In the genomic region with DNA sequence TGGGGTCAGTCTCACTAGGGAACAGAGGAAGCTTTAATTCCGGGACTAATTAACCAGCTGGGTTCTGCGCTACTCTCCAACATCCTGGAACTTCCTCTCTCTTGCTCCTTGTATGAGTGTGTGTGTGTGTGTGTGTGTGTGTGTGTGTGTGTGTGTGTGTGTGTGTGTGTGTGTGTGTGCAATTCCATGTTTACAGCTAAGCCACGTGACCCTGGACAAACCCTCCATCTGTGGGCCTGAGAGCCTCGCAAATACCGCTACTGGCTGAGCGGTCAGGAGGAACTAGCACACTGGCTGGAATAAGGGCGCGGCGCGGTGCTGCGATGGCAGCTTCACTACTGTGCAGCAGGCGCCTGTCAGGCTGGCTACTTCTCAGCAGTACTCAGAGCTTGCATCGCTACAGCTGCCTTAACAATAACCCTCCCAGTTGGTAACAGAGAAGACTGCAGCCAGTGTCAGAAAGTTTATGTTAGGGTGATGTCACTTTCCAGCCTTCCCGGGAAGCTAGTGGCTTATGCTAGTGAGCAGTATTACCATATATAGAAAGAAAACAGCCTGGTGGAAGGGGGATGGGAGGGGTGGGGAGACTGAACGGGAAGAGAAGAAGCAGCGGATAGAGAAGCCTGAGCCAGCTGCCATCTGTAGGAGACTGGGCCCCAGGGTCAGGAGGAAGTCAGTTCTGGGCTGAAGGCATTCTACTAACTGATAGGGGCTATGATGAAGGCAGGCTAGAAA, we compare ENCODE assay signal across 8 mouse cellular contexts. TPM values are rescaled to one million over a fixed set of nuclear protein-coding genes. Genes with fewer than 3 reads are reported as not detected.
DNase-seq lines count a peak whose midpoint lies in the region; ATAC-seq and TF ChIP-seq lines count a peak whose summit lies in the region.

No protein-coding gene starts in this region.

- H3K4me2 ChIP-seq in hindbrain, embryonic 15.5 days = peak overlapping the region; percentile 67

- peak overlapping the region; percentile 30 for H3K4me3 ChIP-seq in hindbrain, embryonic 15.5 days

- peak overlapping the region; percentile 77 for H3K27ac ChIP-seq in hindbrain, embryonic 15.5 days (replicated peaks)

- TF ChIP-seq CTCF in Patski (IDR thresholded peaks at IDR 0.05) = no peak

- peak; percentile 87 for ATAC-seq in Patski
- ATAC-seq in hindbrain, embryonic 15.5 days (ENCODE audit: low FRiP score, low read depth) = peak; percentile 91

- peak; percentile 71 for DNase-seq in Patski (ENCODE audit: low read depth, low spot score)
- DNase-seq in cerebellum, postnatal 10 days = peak; percentile 67 to 72
- DNase-seq in gastrocnemius, adult 18-20 months (ENCODE audit: low spot score) = peak; percentile 61
- DNase-seq in left cerebral cortex, adult 11 months (ENCODE audit: low spot score) = peak; percentile 21
- DNase-seq in lung, postnatal 36 days = peak; percentile 88
- DNase-seq in retina, embryonic 14.5 days (ENCODE audit: low spot score) = peak; percentile 85
- peak; percentile 48 to 54 for DNase-seq in urinary bladder, adult 18-20 months (ENCODE audit: low spot score in 2 of 2)

- POLR2A ChIA-PET in Patski (lab: Charles Lee) = interaction anchor here (0.5 to 2.7 kb wide), 6 partner anchors 8 to 61 kb away, joined by 4 to 22 read pairs (median 8); a partner anchor contains a TSS

- CTCF ChIA-PET in Patski (lab: Charles Lee) = interaction anchor here (1.2 to 12.6 kb wide), 8 partner anchors 12 to 74 kb away, joined by 3 to 155 read pairs (median 4); a partner anchor contains a TSS

- peaks cover 19% of the 10 kb centered on the region for H3K4me1 ChIP-seq in hindbrain, embryonic 15.5 days (replicated peaks)

- H3K9me3 ChIP-seq in hindbrain, embryonic 15.5 days = no peaks in the 10 kb centered on the region

- under 1% methylated on average over 16 of the region's 16 CpGs for WGBS in hindbrain, embryonic 15.5 days

- H3K27me3 ChIP-seq in Patski = no peaks in the 10 kb centered on the region
- H3K27me3 ChIP-seq in hindbrain, embryonic 15.5 days = no peaks in the 10 kb centered on the region

- H3K9ac ChIP-seq in hindbrain, embryonic 15.5 days = 0 out of 2 replicates have a peak overlapping the region, but pooled peaks have one; percentile 9

- no peaks in the 10 kb centered on the region for H3K36me3 ChIP-seq in hindbrain, embryonic 15.5 days

- in situ Hi-C loops in Patski (cut with MboI; ENCODE audit: low pct_unique_long_range_greater_than_20kb) = loop anchor here (5.0 kb wide), 1 partner anchor 58 kb away; no protein-coding TSS in a partner anchor

RNA-seq across cellular contexts. Expression of a gene that starts 30.9 kb away (rescaled TPM):
- 916 TPM for polyA plus RNA-seq in Patski (2021)
- 100 to 1,000 TPM; 147 to 171 TPM for total RNA-seq in gastrocnemius, adult 18-20 months (2021)
- 88.0 and 91.7 TPM in 2 replicates for polyA plus RNA-seq in hindbrain, embryonic 15.5 days (2015; fragmentation: Nextera tagmentation; extraction: Ambion mirVana)

Comparison
In these comparisons a context has a peak if more than half of its experiments do, and no peak if none do; other contexts are left out.
1. Peak in every context shown above with its lines: DNase-seq, ATAC-seq, H3K4me3 ChIP-seq and H3K27ac ChIP-seq.
2. DNase-seq: peak in every context shown above with its lines; median percentile 88 in lung, postnatal 36 days; 85 in retina, embryonic 14.5 days; 71 in Patski; 70 in cerebellum, postnatal 10 days; 61 in gastrocnemius, adult 18-20 months; 51 in urinary bladder, adult 18-20 months; 21 in left cerebral cortex, adult 11 months.